10 mouse cellular contexts compared by ENCODE assay signal in genomic region chr2:157944156-157944893, GRCm38 (mm10). TPM values are rescaled to one million over a fixed set of nuclear protein-coding genes. Genes with fewer than 3 reads are reported as not detected.
DNase-seq lines count a peak whose midpoint lies in the region; ATAC-seq and TF ChIP-seq lines count a peak whose summit lies in the region.
"Had no signal": no experiment of that assay in that cellular context is flagged by ENCODE, and none has a peak within 500 bp of the region (broad histone marks: within the 10 kb centered on the region; RNA-seq: fewer than 3 reads in every experiment).

No protein-coding gene starts in this region.

- peaks cover 29% of the 10 kb centered on the region for H3K27me3 ChIP-seq in embryonic facial prominence, embryonic 14.5 days (replicated peaks; ENCODE audit: control insufficient read depth, insufficient read depth, low read length)
- H3K27me3 ChIP-seq in hindbrain, postnatal 0 days (ENCODE audit: insufficient read depth, low read length): no peaks in the 10 kb centered on the region
- H3K27me3 ChIP-seq in liver, embryonic 16.5 days (ENCODE audit: control insufficient read depth, insufficient read depth, low read depth, low read length): peaks cover 51% of the 10 kb centered on the region

- TF ChIP-seq CTCF in hindbrain, postnatal 0 days (IDR thresholded peaks at IDR 0.05; ENCODE audit: low read depth): no peak

- H3K36me3 ChIP-seq in embryonic facial prominence, embryonic 14.5 days (ENCODE audit: control insufficient read depth, insufficient read depth, low read length): no peaks in the 10 kb centered on the region
- H3K36me3 ChIP-seq in hindbrain, postnatal 0 days (ENCODE audit: insufficient read depth, low read length): no peaks in the 10 kb centered on the region
- no peaks in the 10 kb centered on the region for H3K36me3 ChIP-seq in liver, embryonic 16.5 days (ENCODE audit: control insufficient read depth, insufficient read depth)

- H3K4me3 ChIP-seq in embryonic facial prominence, embryonic 14.5 days (ENCODE audit: low read depth, low read length): peak overlapping the region; percentile 54
- H3K4me3 ChIP-seq in hindbrain, postnatal 0 days (ENCODE audit: low read length): peak overlapping the region; percentile 36
- H3K4me3 ChIP-seq in liver, embryonic 16.5 days (ENCODE audit: low read depth, low read length): peak overlapping the region; percentile 31

- intact Hi-C loops in heart, postnatal 25 days (cut with DNase I): loop anchor here (5.0 kb wide), 1 partner anchor 307 kb away; no protein-coding TSS in a partner anchor

- H3K4me1 ChIP-seq in embryonic facial prominence, embryonic 14.5 days (ENCODE audit: control insufficient read depth, insufficient read depth, low read length): peaks cover 4% of the 10 kb centered on the region
- peaks cover 21% of the 10 kb centered on the region for H3K4me1 ChIP-seq in hindbrain, postnatal 0 days (ENCODE audit: insufficient read depth, low read length)
- H3K4me1 ChIP-seq in liver, embryonic 16.5 days (ENCODE audit: control insufficient read depth, low read depth, low read length): no peaks in the 10 kb centered on the region

- 23% methylated on average over 11 of the region's 37 CpGs for WGBS in embryonic facial prominence, embryonic 14.5 days
- 18% methylated on average over 25 of the region's 37 CpGs for WGBS in hindbrain, postnatal 0 days
- 11% methylated on average over 36 of the region's 37 CpGs for WGBS in liver, embryonic 16.5 days (ENCODE audit: insufficient replicate concordance)

- H3K9ac ChIP-seq in embryonic facial prominence, embryonic 14.5 days (ENCODE audit: low read depth, low read length): peak overlapping the region; percentile 71
- H3K9ac ChIP-seq in hindbrain, postnatal 0 days (replicated peaks; ENCODE audit: low read length): peak overlapping the region; percentile 56
- H3K9ac ChIP-seq in liver, embryonic 16.5 days (ENCODE audit: low read depth, low read length): no peak overlapping the region

- DNase-seq in heart, adult 11 months: peak; percentile 92
- DNase-seq in heart, postnatal 25 days (ENCODE audit: low spot score): no peak
- no peak for DNase-seq in embryonic facial prominence, embryonic 14.5 days (ENCODE audit: low spot score)
- DNase-seq in hindbrain, postnatal 0 days (ENCODE audit: low spot score): no peak
- no peak for DNase-seq in urinary bladder, postnatal 25 days (ENCODE audit: low spot score)
- no peak for DNase-seq in thymus, adult 18-20 months
- DNase-seq in adrenal gland, adult 8-10 months: no peak

- H3K9me3 ChIP-seq in embryonic facial prominence, embryonic 14.5 days (ENCODE audit: control insufficient read depth, low read length): no peaks in the 10 kb centered on the region
- H3K9me3 ChIP-seq in hindbrain, postnatal 0 days (ENCODE audit: low read length): no peaks in the 10 kb centered on the region
- H3K9me3 ChIP-seq in liver, embryonic 16.5 days (replicated peaks; ENCODE audit: control insufficient read depth, low read length): no peaks in the 10 kb centered on the region

- ATAC-seq in embryonic facial prominence, embryonic 14.5 days (ENCODE audit: low read depth): no peak
- ATAC-seq in hindbrain, postnatal 0 days: peak; percentile 41; the same call in 1 of the 2 replicates
- no peak for ATAC-seq in liver, embryonic 16.5 days (ENCODE audit: low read depth)

- peak overlapping the region; percentile 94 for H3K4me2 ChIP-seq in embryonic facial prominence, embryonic 14.5 days (ENCODE audit: low read depth, low read length)
- peak overlapping the region; percentile 67 for H3K4me2 ChIP-seq in hindbrain, postnatal 0 days (ENCODE audit: low read depth, low read length)
- peak overlapping the region; percentile 54 for H3K4me2 ChIP-seq in liver, embryonic 16.5 days (ENCODE audit: low read depth, low read length)

- H3K27ac ChIP-seq in embryonic facial prominence, embryonic 14.5 days (replicated peaks; ENCODE audit: low read depth, low read length): no peak overlapping the region
- H3K27ac ChIP-seq in hindbrain, postnatal 0 days: peak overlapping the region; percentile 41; the same call in 1 of the 2 replicates
- no peak overlapping the region for H3K27ac ChIP-seq in liver, embryonic 16.5 days (ENCODE audit: low read length)

RNA-seq across cellular contexts. Expression of gene Vstm2l, which starts 29.9 kb away (rescaled TPM):
- not detected for total RNA-seq in heart, postnatal 25 days (2021)
- polyA plus RNA-seq in embryonic facial prominence, embryonic 14.5 days (2014; fragmentation: Nextera tagmentation; extraction: Ambion mirVana): 0.80 and 1.4 TPM in 2 replicates
- total RNA-seq in hindbrain, postnatal 0 days (2014; rRNA removed): 318 and 326 TPM in 2 replicates
- polyA plus RNA-seq in hindbrain, postnatal 0 days (2015; fragmentation: Nextera tagmentation; extraction: Ambion mirVana): 46.4 TPM in 2 replicates
- not detected in 2 replicates for polyA plus RNA-seq in liver, embryonic 16.5 days (2015; fragmentation: Nextera tagmentation; extraction: Ambion mirVana)
- 1 to 10 TPM; 1.5 to 4.5 (median 2.4) TPM for total RNA-seq in adrenal gland, adult 8-10 months (2022)
- total RNA-seq: CH12.LX; heart, postnatal 14 days had no signal

Comparison
In these comparisons a context has a peak if more than half of its experiments do, and no peak if none do; other contexts are left out.
1. RNA of gene Vstm2l, which starts 29.9 kb away (total RNA-seq): 318 to 326 TPM in hindbrain, postnatal 0 days; 1.5 to 4.5 TPM in adrenal gland, adult 8-10 months and not detected in heart, postnatal 25 days; every median in the first group is over 10 times any median in the second.
2. Peak in every context shown above with its lines, with median percentiles within 50 percentile points of each other: H3K4me2 ChIP-seq and H3K4me3 ChIP-seq.